Mouse (Mus musculus) limb, embryonic 14.5 days (tissue): ENCODE data around the gene M6pr. TPM values are rescaled to one million over a fixed set of nuclear protein-coding genes. Genes with fewer than 3 reads are reported as not detected.

Experiments used
- ATAC-seq: fragments of 200-750 bp; cut with Nextera tagmentation; 2 replicates; pipeline ENCODE4 v1.8.0; 2017; ENCODE audit warnings: low read depth, moderate number of reproducible peaks, moderate TSS enrichment; ENCODE audit not compliant: low FRiP score
- DNase-seq: peaks from one replicate; pipeline ENCODE4 v3.0.0-alpha.2; 2015; ENCODE audit warnings: low spot score
- H3K27ac ChIP-seq: fragments of 300-500 bp; sonication (generic); replicated peaks from 2 replicates; pipeline ENCODE4 v1.5.1; 2014; ENCODE audit warnings: low read depth, mild to moderate bottlenecking, low read length, moderate library complexity, mixed read lengths
- H3K27me3 ChIP-seq: fragments of 300-500 bp; sonication (generic); 2 replicates; pipeline ENCODE4 v1.6.1; 2014; ENCODE audit warnings: low read length, mixed read lengths; ENCODE audit not compliant: control insufficient read depth, insufficient read depth
- H3K36me3 ChIP-seq: fragments of 300-500 bp; sonication (generic); 2 replicates; pipeline ENCODE4 v1.6.1; 2014; ENCODE audit warnings: mild to moderate bottlenecking, low read length, moderate library complexity, mixed read lengths; ENCODE audit not compliant: control insufficient read depth, insufficient read depth
- H3K4me1 ChIP-seq: fragments of 300-500 bp; sonication (generic); 2 replicates; pipeline ENCODE4 v1.6.1; 2014; ENCODE audit warnings: antibody characterized with exemption, low read length, mixed read lengths; ENCODE audit not compliant: control insufficient read depth, insufficient read depth
- H3K4me2 ChIP-seq: fragments of 300-500 bp; sonication (generic); replicated peaks from 2 replicates; pipeline ENCODE4 v1.6.1; 2014; ENCODE audit warnings: low read depth, mild to moderate bottlenecking, low read length, moderate library complexity; ENCODE audit not compliant: severe bottlenecking
- H3K4me3 ChIP-seq: fragments of 300-500 bp; sonication (generic); replicated peaks from 2 replicates; pipeline ENCODE4 v1.5.1; 2014; ENCODE audit warnings: low read length
- H3K9ac ChIP-seq: fragments of 300-500 bp; sonication (generic); 2 replicates; pipeline ENCODE4 v1.6.1; 2014; ENCODE audit warnings: mild to moderate bottlenecking, low read depth, low read length, moderate library complexity; ENCODE audit not compliant: severe bottlenecking
- H3K9me3 ChIP-seq: fragments of 300-500 bp; sonication (generic); 2 replicates; pipeline ENCODE4 v1.6.1; 2016; ENCODE audit warnings: low read length; ENCODE audit not compliant: control insufficient read depth
- POLR2A ChIP-seq: fragments of 200-500 bp; IDR thresholded peaks from 2 replicates; pipeline ENCODE4 v1.8.0; 2012; ENCODE audit warnings: inconsistent platforms, mild to moderate bottlenecking, moderate library complexity, borderline replicate concordance; ENCODE audit not compliant: insufficient read depth, insufficient read length; ENCODE audit errors: extremely low read depth
- WGBS: fragments of 180-500 bp; shearing (Covaris S2); extraction: QIAGEN DNeasy Blood & Tissue Kit; methylation state at CpG from one replicate; pipeline ENCODE4 v1.1.7; 2014; 5-methylcytosine and 5-hydroxymethylcytosine counted together
- polyA plus RNA-seq, 2 experiments: library from polyadenylated mRNA; depleted of rRNA in 1 of 2; stranded (reverse) in 1 of 2; unstranded in 1 of 2; fragments of >200 nt; fragmentation: Nextera tagmentation in 1 of 2; extraction: Ambion mirVana in 1 of 2; gene quantifications; 2 replicates each; pipeline versions ENCODE4 v1.2.1 to v1.2.3; 2012 to 2014

Gene M6pr
- polyA plus RNA-seq, 2 experiments, result 62.6 to 84.2 TPM

DNA sequence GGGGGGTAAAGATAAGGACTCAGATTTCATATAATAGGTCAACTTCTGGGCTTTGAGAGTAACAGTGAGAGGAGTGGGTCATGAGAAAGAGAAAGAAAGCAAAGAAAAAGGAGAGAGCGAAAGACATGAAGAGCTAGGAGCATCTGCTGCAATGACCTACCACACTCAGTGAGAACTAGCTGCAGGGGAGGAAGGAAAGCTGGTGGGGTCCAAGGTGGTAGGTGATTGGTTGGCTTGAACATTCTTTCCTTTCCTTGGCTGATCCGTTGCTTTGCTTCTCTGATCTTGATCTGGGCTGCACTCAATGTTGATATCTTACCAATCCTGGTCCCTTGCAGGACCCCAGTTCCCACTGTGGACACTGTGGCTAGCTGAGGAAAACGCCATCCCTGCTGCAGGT is 58.5 kb downstream of the M6pr start:
- no peak for TF ChIP-seq POLR2A
- no peaks in the 10 kb centered on the region for H3K36me3 ChIP-seq
- ATAC-seq (no peak), DNase-seq (no peak)
- no peaks in the 10 kb centered on the region for H3K27me3 ChIP-seq
- no peaks in the 10 kb centered on the region for H3K9me3 ChIP-seq
- WGBS, result 63% methylated on average over 3 of the region's 3 CpGs
- H3K9ac ChIP-seq, result no peak overlapping the region
- no peak overlapping the region for H3K27ac ChIP-seq
- no peak overlapping the region for H3K4me3 ChIP-seq
- no peak overlapping the region for H3K4me2 ChIP-seq
- H3K4me1 ChIP-seq, result no peaks in the 10 kb centered on the region

Other genes with a start within 250 kb of the M6pr start
- gene Klrg1, start 25.8 kb upstream of the M6pr start, polyA plus RNA-seq (2012; rRNA removed), result 0.05 and 0.12 TPM in 2 replicates
- 0.28 TPM in 1 of 2 replicates, not detected in the other for gene Klrg1, start 25.8 kb upstream of the M6pr start, polyA plus RNA-seq (2014; fragmentation: Nextera tagmentation; extraction: Ambion mirVana)
- gene Phc1, start 31.8 kb downstream of the M6pr start, polyA plus RNA-seq (2012; rRNA removed), result 57.3 and 78.6 TPM in 2 replicates
- 24.5 and 27.8 TPM in 2 replicates for gene Phc1, start 31.8 kb downstream of the M6pr start, polyA plus RNA-seq (2014; fragmentation: Nextera tagmentation; extraction: Ambion mirVana)
- gene Rimklb, start 190.0 kb downstream of the M6pr start, polyA plus RNA-seq (2012; rRNA removed), result 28.4 and 43.3 TPM in 2 replicates
- gene Rimklb, start 190.0 kb downstream of the M6pr start, polyA plus RNA-seq (2014; fragmentation: Nextera tagmentation; extraction: Ambion mirVana), result 18.2 and 27.2 TPM in 2 replicates
- 19.3 and 33.5 TPM in 2 replicates for gene Mfap5, start 197.1 kb downstream of the M6pr start, polyA plus RNA-seq (2012; rRNA removed)
- 35.6 and 47.3 TPM in 2 replicates for gene Mfap5, start 197.1 kb downstream of the M6pr start, polyA plus RNA-seq (2014; fragmentation: Nextera tagmentation; extraction: Ambion mirVana)
- gene Aicda, start 245.1 kb downstream of the M6pr start, polyA plus RNA-seq (2012; rRNA removed), result 0.23 TPM in 2 replicates
- gene Aicda, start 245.1 kb downstream of the M6pr start, polyA plus RNA-seq (2014; fragmentation: Nextera tagmentation; extraction: Ambion mirVana), result 0.19 and 0.50 TPM in 2 replicates